Mouse (Mus musculus): ENCODE data around the gene Gm27179.
"Not testable (repeated sequence)": the region's sequence is repeated elsewhere in the genome, so short reads cannot be mapped to it uniquely, and the experiment has no call there.

Gene Gm27179

GRCm38 (mm10) chr14:69512449-69512848 lies at the start of gene Gm27179:
Gene Gm27179 (minus strand): TSS chr14:69512549.
- not testable (repeated sequence) for DNase-seq

GRCm38 (mm10) chr14:69557550-69557949 lies 45.2 kb upstream of the Gm27179 start:
- not testable (repeated sequence) for DNase-seq

- DNase-seq: not testable (repeated sequence)
Measured at GRCm38 (mm10) chr14:69556820-69557219, 44.5 kb upstream of the Gm27179 start.

GRCm38 (mm10) chr14:69555110-69555831 lies 42.9 kb upstream of the Gm27179 start, which contains the start of gene Entpd4b:
Gene Entpd4b (plus strand): TSS chr14:69555424.
- not testable (repeated sequence) for DNase-seq

- DNase-seq: not testable (repeated sequence)
Measured at GRCm38 (mm10) chr14:69547310-69547709, 35.0 kb upstream of the Gm27179 start.

- DNase-seq: not testable (repeated sequence)
Measured at GRCm38 (mm10) chr14:69545052-69545451, 32.7 kb upstream of the Gm27179 start.

GRCm38 (mm10) chr14:69544033-69544432 lies 31.7 kb upstream of the Gm27179 start:
- DNase-seq: not testable (repeated sequence)

GRCm38 (mm10) chr14:69542695-69543094 lies 30.3 kb upstream of the Gm27179 start:
- DNase-seq: not testable (repeated sequence)

GRCm38 (mm10) chr14:69540113-69540512 lies 27.8 kb upstream of the Gm27179 start:
- DNase-seq: not testable (repeated sequence)

GRCm38 (mm10) chr14:69536539-69536938 lies 24.2 kb upstream of the Gm27179 start:
- not testable (repeated sequence) for DNase-seq

GRCm38 (mm10) chr14:69526202-69526601 lies 13.9 kb upstream of the Gm27179 start:
- DNase-seq: not testable (repeated sequence)

GRCm38 (mm10) chr14:69523001-69523400 lies 10.7 kb upstream of the Gm27179 start:
- DNase-seq: not testable (repeated sequence)

GRCm38 (mm10) chr14:69520810-69521209 lies 8.5 kb upstream of the Gm27179 start:
- not testable (repeated sequence) for DNase-seq

GRCm38 (mm10) chr14:69507000-69507399 lies 5.3 kb downstream of the Gm27179 start:
- DNase-seq: not testable (repeated sequence)

- DNase-seq: not testable (repeated sequence)
Measured at GRCm38 (mm10) chr14:69503174-69503573, 9.2 kb downstream of the Gm27179 start, which contains the start of gene Gm16867. Gene Gm16867 (minus strand): TSS chr14:69503362.

- not testable (repeated sequence) for DNase-seq
Measured at GRCm38 (mm10) chr14:69502440-69503150, 9.8 kb downstream of the Gm27179 start.

- not testable (repeated sequence) for DNase-seq
Measured at GRCm38 (mm10) chr14:69496259-69496658, 16.1 kb downstream of the Gm27179 start.

- not testable (repeated sequence) for DNase-seq
Measured at GRCm38 (mm10) chr14:69494946-69495345, 17.4 kb downstream of the Gm27179 start.

- DNase-seq: not testable (repeated sequence)
Measured at GRCm38 (mm10) chr14:69494522-69494921, 17.8 kb downstream of the Gm27179 start.

GRCm38 (mm10) chr14:69488001-69488400 lies 24.3 kb downstream of the Gm27179 start:
- DNase-seq: not testable (repeated sequence)

GRCm38 (mm10) chr14:69485466-69486135 lies 26.7 kb downstream of the Gm27179 start:
- not testable (repeated sequence) for DNase-seq

- DNase-seq: not testable (repeated sequence)
Measured at GRCm38 (mm10) chr14:69473941-69474646, 38.3 kb downstream of the Gm27179 start.
